ENCODE assay signal across 23 mouse cellular contexts in the genomic region with DNA sequence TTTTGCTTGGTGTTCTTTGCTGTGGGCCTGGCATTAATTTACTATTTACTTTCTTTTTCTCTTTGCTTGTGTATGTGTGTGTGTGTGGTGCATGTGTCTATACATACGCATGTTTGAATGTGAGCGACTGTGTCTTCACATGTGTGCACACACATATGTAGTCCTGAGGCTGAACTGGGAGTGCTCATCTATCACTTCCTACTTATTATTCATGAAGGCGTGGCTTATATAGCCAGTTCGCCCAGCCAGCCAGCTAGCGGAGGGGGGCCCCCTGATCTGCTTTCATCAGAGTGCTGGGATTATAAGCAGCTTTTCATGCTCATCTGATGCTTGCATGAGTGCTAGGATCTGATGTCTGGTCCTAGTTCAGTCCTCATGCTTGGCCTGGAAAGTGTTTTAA.
A peak's percentile ranks its signal among the peaks of the same experiment; 100 is the strongest.
DNase-seq lines count a peak whose midpoint lies in the region; ATAC-seq lines count a peak whose summit lies in the region.
"Had no signal": no experiment of that assay in that cellular context is flagged by ENCODE, and none has a peak within 500 bp of the region (broad histone marks: within the 10 kb centered on the region; RNA-seq: fewer than 3 reads in every experiment).

No protein-coding gene starts in this region.

- DNase-seq in forebrain, embryonic 11.5 days (ENCODE audit: low spot score) = no peak
- DNase-seq in neural tube, embryonic 10.5 days (ENCODE audit: extremely low spot score, low spot score) = no peak
- DNase-seq in ovary, adult 18-20 months (ENCODE audit: low spot score) = no peak
- DNase-seq: adrenal gland, postnatal 14 days; cerebellum, adult 9-10 months; gastrocnemius, adult 2 months; heart, postnatal 36 days; kidney, postnatal 25 days; liver; right cerebral cortex, adult 18-20 months; right cerebral cortex, postnatal 4 days; thymus, postnatal 25 days had no signal

- no peaks in the 10 kb centered on the region for H3K27me3 ChIP-seq in forebrain, embryonic 11.5 days (ENCODE audit: control insufficient read depth, insufficient read depth, low read length)
- no peaks in the 10 kb centered on the region for H3K27me3 ChIP-seq in forebrain, embryonic 15.5 days
- H3K27me3 ChIP-seq in hindbrain, embryonic 13.5 days = no peaks in the 10 kb centered on the region
- H3K27me3 ChIP-seq in hindbrain, embryonic 16.5 days (replicated peaks; ENCODE audit: control insufficient read depth, insufficient read depth, low read length) = no peaks in the 10 kb centered on the region
- no peaks in the 10 kb centered on the region for H3K27me3 ChIP-seq in neural tube, embryonic 12.5 days (replicated peaks)
- H3K27me3 ChIP-seq: heart, embryonic 15.5 days; liver, embryonic 15.5 days; lung, embryonic 15.5 days had no signal

- H3K36me3 ChIP-seq in forebrain, embryonic 11.5 days (ENCODE audit: control insufficient read depth, insufficient read depth, low read length) = no peaks in the 10 kb centered on the region
- H3K36me3 ChIP-seq in forebrain, embryonic 15.5 days = no peaks in the 10 kb centered on the region
- H3K36me3 ChIP-seq in hindbrain, embryonic 13.5 days = no peaks in the 10 kb centered on the region
- no peaks in the 10 kb centered on the region for H3K36me3 ChIP-seq in hindbrain, embryonic 16.5 days (ENCODE audit: control insufficient read depth, insufficient read depth, low read length)
- H3K36me3 ChIP-seq in neural tube, embryonic 12.5 days = no peaks in the 10 kb centered on the region
- H3K36me3 ChIP-seq: heart, embryonic 15.5 days; limb, embryonic 10.5 days; liver, embryonic 15.5 days; lung, embryonic 15.5 days had no signal

- no peaks in the 10 kb centered on the region for H3K4me1 ChIP-seq in forebrain, embryonic 11.5 days (replicated peaks; ENCODE audit: control insufficient read depth, insufficient read depth, low read length)
- H3K4me1 ChIP-seq in forebrain, embryonic 15.5 days = peaks cover 9% of the 10 kb centered on the region
- H3K4me1 ChIP-seq in hindbrain, embryonic 13.5 days (replicated peaks) = peaks cover 8% of the 10 kb centered on the region; the same call in 1 of the 2 replicates
- no peaks in the 10 kb centered on the region for H3K4me1 ChIP-seq in hindbrain, embryonic 16.5 days (ENCODE audit: control insufficient read depth, insufficient read depth, low read depth, low read length)
- no peaks in the 10 kb centered on the region; the same call in 1 of the 2 replicates for H3K4me1 ChIP-seq in neural tube, embryonic 12.5 days
- H3K4me1 ChIP-seq: liver, embryonic 15.5 days; lung, embryonic 15.5 days had no signal

- H3K4me3 ChIP-seq in forebrain, embryonic 11.5 days (ENCODE audit: low read depth, low read length) = no peak overlapping the region
- H3K4me3 ChIP-seq in forebrain, embryonic 15.5 days = no peak overlapping the region
- no peak overlapping the region for H3K4me3 ChIP-seq in hindbrain, embryonic 13.5 days
- H3K4me3 ChIP-seq in hindbrain, embryonic 16.5 days (ENCODE audit: low read length) = no peak overlapping the region
- no peak overlapping the region for H3K4me3 ChIP-seq in neural tube, embryonic 12.5 days
- H3K4me3 ChIP-seq: gastrocnemius, adult 2 months; heart, embryonic 15.5 days; layer of hippocampus, adult 2 months; limb, embryonic 10.5 days; liver, embryonic 15.5 days; lung, embryonic 15.5 days had no signal

- H3K4me2 ChIP-seq in forebrain, embryonic 11.5 days (ENCODE audit: low read depth, low read length, severe bottlenecking) = no peak overlapping the region
- H3K4me2 ChIP-seq in forebrain, embryonic 15.5 days (replicated peaks) = no peak overlapping the region
- H3K4me2 ChIP-seq in hindbrain, embryonic 13.5 days = no peak overlapping the region
- H3K4me2 ChIP-seq in hindbrain, embryonic 16.5 days (ENCODE audit: low read length) = no peak overlapping the region
- no peak overlapping the region for H3K4me2 ChIP-seq in neural tube, embryonic 12.5 days (replicated peaks)
- H3K4me2 ChIP-seq: heart, embryonic 15.5 days; liver, embryonic 15.5 days; lung, embryonic 15.5 days had no signal

- peak; percentile 36; the same call in 1 of the 2 replicates for ATAC-seq in forebrain, embryonic 11.5 days (replicated peaks; ENCODE audit: low FRiP score)
- ATAC-seq in forebrain, embryonic 15.5 days (replicated peaks) = no peak
- ATAC-seq in hindbrain, embryonic 13.5 days (ENCODE audit: low FRiP score) = peak; percentile 49; the same call in 1 of the 2 replicates
- ATAC-seq in hindbrain, embryonic 16.5 days = no peak
- ATAC-seq in neural tube, embryonic 12.5 days (ENCODE audit: low FRiP score, low read depth) = peak; percentile 55; the same call in 1 of the 2 replicates
- ATAC-seq: inflammation-experienced regulatory T-cells, adult 6 months had no signal

- WGBS in forebrain, embryonic 11.5 days = 70% methylated on average over 5 of the region's 5 CpGs
- WGBS in forebrain, embryonic 15.5 days = 69% methylated on average over 5 of the region's 5 CpGs
- WGBS in hindbrain, embryonic 13.5 days = 36% methylated on average over 5 of the region's 5 CpGs
- WGBS in hindbrain, embryonic 16.5 days = 49% methylated on average over 5 of the region's 5 CpGs
- WGBS in neural tube, embryonic 12.5 days = 51% methylated on average over 5 of the region's 5 CpGs

- H3K27ac ChIP-seq in forebrain, embryonic 11.5 days (ENCODE audit: low read depth, low read length) = no peak overlapping the region
- H3K27ac ChIP-seq in forebrain, embryonic 15.5 days (replicated peaks) = no peak overlapping the region
- no peak overlapping the region for H3K27ac ChIP-seq in hindbrain, embryonic 13.5 days
- no peak overlapping the region for H3K27ac ChIP-seq in hindbrain, embryonic 16.5 days (ENCODE audit: low read depth, low read length)
- no peak overlapping the region for H3K27ac ChIP-seq in neural tube, embryonic 12.5 days
- H3K27ac ChIP-seq: gastrocnemius, adult 2 months; heart, embryonic 15.5 days; layer of hippocampus, adult 2 months; limb, embryonic 10.5 days; liver, embryonic 15.5 days; lung, embryonic 15.5 days; macrophage had no signal

- H3K9me3 ChIP-seq in forebrain, embryonic 11.5 days (ENCODE audit: control insufficient read depth, low read length) = no peaks in the 10 kb centered on the region
- no peaks in the 10 kb centered on the region for H3K9me3 ChIP-seq in forebrain, embryonic 15.5 days
- H3K9me3 ChIP-seq in hindbrain, embryonic 13.5 days = no peaks in the 10 kb centered on the region
- H3K9me3 ChIP-seq in hindbrain, embryonic 16.5 days (ENCODE audit: control insufficient read depth, low read length) = no peaks in the 10 kb centered on the region
- H3K9me3 ChIP-seq in neural tube, embryonic 12.5 days = no peaks in the 10 kb centered on the region
- H3K9me3 ChIP-seq: heart, embryonic 15.5 days; limb, embryonic 10.5 days; liver, embryonic 15.5 days; lung, embryonic 15.5 days had no signal

- no peak overlapping the region for H3K9ac ChIP-seq in forebrain, embryonic 11.5 days (ENCODE audit: low read length)
- no peak overlapping the region for H3K9ac ChIP-seq in forebrain, embryonic 15.5 days (replicated peaks)
- no peak overlapping the region for H3K9ac ChIP-seq in hindbrain, embryonic 13.5 days
- no peak overlapping the region for H3K9ac ChIP-seq in hindbrain, embryonic 16.5 days (ENCODE audit: low read depth, low read length)
- H3K9ac ChIP-seq in neural tube, embryonic 12.5 days = no peak overlapping the region
- H3K9ac ChIP-seq: heart, embryonic 15.5 days; liver, embryonic 15.5 days; lung, embryonic 15.5 days had no signal

Comparison
In these comparisons a context has a peak if more than half of its experiments do, and no peak if none do; other contexts are left out.
1. ATAC-seq: peak in forebrain, embryonic 11.5 days (single experiment), hindbrain, embryonic 13.5 days (single experiment) and neural tube, embryonic 12.5 days (single experiment); none in forebrain, embryonic 15.5 days (single experiment) and hindbrain, embryonic 16.5 days (single experiment).